Mouse (Mus musculus) adipocyte (in vitro differentiated cells): Measurements from ENCODE around the gene Cercam.
"Not testable (repeated sequence)": the region's sequence is repeated elsewhere in the genome, so short reads cannot be mapped to it uniquely, and the experiment has no call there.

Source experiments
- DNase-seq: peaks from one replicate; pipeline ENCODE4 v3.0.0-alpha.2; 2016; ENCODE audit warnings: low spot score

Gene Cercam

GRCm38 (mm10) chr2:29855585-29856210 is 13.3 kb upstream of the Cercam start:
- no peak for DNase-seq

GRCm38 (mm10) chr2:29856451-29857260 is 12.3 kb upstream of the Cercam start:
- no peak for DNase-seq

DNA sequence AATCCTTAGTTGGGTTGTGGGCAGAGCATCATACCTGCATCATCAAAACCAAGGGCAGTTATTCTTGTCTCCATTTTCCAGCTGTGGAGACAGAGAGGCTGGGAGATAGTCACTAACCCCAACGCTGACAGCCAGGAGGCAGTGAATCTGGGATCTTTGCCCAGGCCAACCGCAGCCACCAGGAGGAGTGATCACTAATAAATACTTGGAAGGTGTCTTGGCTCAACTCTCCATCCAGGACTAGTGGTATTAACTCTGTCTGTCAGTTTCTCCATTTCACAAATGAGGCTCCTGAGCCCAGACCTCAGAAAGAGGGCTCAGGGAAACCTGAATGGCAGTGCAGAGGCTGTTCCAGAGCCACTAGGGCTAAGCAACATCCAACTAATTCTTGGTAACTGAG is 11.6 kb upstream of the Cercam start:
- peak; percentile 29 for DNase-seq

DNA sequence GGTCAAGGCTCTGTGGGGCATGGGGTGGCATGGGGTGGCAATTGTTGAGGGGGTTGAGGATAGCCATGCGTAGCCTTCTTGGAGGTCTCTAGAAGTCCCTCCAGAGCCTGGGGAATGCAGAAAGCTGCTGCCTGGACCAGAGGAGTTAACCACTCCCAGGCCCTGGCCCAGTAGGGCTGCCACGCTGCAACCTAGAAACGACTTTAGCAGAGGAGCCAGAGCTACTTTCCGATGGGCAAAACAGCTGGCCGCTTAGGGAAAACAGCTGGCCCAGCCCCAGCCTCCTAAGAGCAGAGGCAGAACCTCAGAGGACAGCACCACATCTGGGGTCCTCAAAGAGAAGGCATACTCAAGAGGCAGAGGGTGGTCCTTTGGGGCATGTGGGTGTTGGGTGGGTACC is 11.0 kb upstream of the Cercam start:
- DNase-seq = no peak

DNA sequence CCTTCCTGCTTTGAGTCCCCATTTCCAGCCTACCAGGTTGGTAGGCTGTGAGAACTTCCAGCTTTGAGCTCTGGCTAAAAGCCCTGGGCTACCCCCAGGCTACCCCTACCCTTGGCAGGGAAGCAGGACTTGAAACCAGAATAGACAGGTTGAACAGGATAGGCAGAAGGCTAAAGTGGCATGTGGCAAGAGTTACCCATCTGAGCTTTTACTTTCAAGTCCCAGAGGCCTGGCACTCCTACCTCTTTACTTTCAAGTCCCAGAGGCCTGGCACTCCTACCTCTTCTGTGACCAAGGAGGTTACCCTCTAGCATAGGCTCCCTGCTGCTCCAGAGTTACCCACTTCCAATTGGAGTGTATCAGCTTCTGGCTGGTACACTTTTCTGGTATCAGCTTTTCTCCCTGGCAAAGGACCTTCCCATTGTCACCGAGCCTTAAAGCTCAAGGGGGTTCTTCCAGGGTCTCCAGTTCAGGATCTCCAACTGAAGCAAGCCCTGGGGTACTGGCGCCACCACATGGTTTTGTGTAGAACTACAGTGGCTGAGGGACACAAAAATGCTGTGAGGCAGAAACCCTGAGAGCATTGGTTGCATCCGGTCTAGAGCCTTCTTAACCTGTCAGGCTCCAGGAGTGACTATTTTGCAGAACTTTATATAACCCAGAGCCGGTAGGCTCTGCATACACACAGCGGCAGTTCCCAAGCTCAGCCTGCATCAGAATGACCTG is 10.1 kb upstream of the Cercam start:
- peak; percentile 12 for DNase-seq

DNA sequence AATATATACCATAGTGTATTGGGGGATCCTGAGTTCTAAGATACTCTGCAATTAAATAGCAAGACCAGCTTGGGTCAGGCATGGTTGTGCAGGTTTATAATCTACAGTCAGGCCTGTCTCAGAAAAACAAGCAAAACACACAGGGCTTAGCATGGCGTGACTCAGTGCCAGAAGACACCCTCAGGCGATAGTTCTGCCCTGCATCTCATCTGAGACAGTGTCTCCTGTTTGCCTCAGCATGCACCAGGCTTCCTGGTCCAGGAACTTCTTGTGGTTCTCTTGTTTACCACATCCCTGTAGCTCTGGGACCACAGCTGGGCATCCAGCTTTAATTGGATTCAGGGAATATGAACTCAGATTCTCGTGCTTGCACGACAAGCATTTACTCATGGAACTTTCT is 3.8 kb upstream of the Cercam start:
- DNase-seq = no peak

GRCm38 (mm10) chr2:29869646-29870451 is 885 bp downstream of the Cercam start:
- no peak for DNase-seq

- DNase-seq = no peak
Measured at GRCm38 (mm10) chr2:29872581-29873295, 3.8 kb downstream of the Cercam start.

DNA sequence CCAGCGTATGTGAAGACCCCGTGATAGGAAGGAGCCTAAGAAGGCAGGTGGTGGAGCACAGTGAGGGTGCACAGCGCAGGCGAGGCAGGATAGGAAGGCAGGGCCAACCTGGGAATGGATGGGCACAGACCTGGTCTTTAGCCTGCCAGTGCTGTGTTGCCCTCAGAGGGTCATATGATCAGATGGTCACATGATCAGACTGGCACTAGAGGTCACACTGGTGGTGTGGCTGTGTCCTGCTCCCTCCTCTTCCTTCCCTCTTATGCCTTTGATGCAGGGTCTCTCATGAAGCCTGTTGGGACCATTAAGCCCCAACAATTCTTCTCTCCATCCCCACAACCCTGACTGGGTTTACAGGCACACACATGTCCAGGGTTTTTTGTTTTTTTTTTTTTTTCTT is 4.8 kb downstream of the Cercam start:
- peak; percentile 10 for DNase-seq

DNA sequence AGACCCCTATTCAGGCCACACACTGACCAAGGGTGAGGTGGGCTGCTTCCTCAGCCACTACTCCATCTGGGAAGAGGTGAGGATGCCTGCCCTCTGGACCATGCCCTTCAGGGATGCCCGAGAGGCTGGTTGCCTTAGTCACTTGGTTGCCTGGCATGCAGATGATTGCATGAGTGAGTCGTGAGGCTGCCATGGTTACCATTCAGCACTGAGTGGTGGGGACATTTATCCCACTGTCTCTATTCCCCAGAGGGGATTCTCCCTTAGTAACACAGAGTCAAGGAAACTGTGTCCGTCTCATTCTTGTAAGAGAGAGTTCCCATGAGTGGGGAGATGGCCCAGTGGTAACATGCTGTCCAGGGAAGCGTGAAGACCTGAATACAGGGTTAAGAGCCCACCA is 9.1 kb downstream of the Cercam start:
- no peak for DNase-seq

DNA sequence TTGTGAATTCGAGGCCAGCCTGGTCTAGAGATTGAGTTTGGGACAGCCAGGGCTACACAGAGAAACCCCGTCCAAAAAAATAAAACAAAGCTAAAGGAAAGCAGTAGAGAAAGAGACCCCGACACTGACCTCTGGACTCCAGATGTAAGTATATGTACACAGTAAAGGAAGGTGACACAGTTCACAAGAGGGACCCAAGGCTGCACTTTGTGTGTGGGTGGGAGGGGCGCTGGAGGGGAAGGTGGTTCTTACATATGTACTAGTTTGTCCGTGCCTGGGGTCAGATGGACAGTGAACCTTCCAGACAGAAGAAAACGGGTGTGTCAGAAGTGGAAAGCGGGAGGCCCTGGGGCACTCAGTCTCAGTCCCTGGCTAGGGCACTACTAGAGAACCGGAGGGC is 10.2 kb downstream of the Cercam start:
- no peak for DNase-seq

- DNase-seq = peak; percentile 60
Measured at GRCm38 (mm10) chr2:29879964-29880830, 11.2 kb downstream of the Cercam start.

GRCm38 (mm10) chr2:29886659-29887292 is 17.8 kb downstream of the Cercam start:
- not testable (repeated sequence) for DNase-seq

GRCm38 (mm10) chr2:29889066-29889944 is 20.3 kb downstream of the Cercam start, which contains the start of gene Odf2:
Gene Odf2 (plus strand): TSS chr2:29889221.
- peak; percentile 93 for DNase-seq

DNA sequence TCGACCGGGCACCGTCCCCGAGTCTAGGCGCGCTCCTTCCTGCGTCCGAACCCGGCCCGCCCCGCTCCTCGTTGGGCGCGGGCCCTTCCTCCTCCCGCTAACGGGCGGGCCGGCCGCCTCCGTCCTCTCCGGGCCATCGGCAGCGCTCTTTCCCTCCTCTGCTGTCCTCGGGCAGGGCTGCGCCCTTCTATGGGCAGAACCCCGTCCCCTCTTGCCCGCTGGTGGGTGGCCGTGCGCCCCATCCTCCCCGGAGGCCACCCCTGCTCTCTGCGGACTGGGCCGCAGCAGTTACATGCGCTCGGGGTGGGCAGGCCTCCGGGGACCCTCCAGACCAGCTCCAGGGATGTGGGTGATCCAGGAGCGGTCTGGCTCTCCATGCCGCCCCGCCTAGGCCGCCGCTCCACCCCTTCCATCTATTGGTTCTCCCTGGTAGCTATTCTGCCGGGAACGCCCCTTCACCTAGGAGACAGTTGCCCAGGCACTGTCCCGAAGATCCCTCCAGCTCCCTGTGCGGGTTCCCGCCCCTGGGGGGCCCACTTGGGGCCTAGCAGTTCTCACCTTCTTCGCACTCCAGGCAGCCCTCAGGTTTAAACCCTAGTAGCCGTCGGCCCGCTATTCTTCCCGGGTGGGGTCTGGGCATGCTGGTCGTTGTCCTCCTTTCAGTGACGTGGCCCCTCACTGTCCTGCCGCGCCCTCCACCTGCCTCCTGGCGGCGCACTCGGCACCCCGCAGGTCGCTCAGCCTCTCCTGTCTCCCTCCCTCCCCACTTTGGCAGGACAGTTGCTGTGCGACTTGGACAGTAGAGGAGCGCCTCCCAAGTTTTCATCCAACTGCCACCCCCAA is 21.2 kb downstream of the Cercam start:
- DNase-seq = peak; percentile 77

- no peak for DNase-seq
Measured at GRCm38 (mm10) chr2:29891773-29892172, 22.8 kb downstream of the Cercam start.

DNA sequence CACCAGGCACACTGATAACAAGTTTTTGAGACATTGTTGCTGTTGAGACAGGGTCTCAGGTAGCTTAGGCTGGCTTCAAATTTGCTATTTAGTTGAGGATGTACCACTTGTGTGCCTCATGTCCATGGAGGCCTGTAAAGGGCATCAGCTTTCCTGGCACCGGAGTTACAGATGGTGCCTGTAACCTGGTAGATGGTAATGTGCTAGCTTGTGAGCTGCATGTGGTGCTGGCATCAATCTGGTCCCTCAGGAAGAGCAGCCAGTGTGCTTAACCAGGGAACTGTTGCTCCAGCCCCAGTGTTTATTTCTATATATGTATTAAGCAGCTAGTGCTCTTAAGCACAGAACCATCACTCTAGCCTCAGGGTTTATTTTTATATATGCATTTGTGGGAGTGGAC is 27.1 kb downstream of the Cercam start:
- no peak for DNase-seq

GRCm38 (mm10) chr2:29897366-29897765 is 28.4 kb downstream of the Cercam start:
- DNase-seq = no peak
